Mouse (Mus musculus) liver, embryonic 11.5 days (tissue): ENCODE data around the gene Calhm4. TPM values are rescaled to one million over a fixed set of nuclear protein-coding genes. Genes with fewer than 3 reads are reported as not detected.
"Not testable (repeated sequence)": the region's sequence is repeated elsewhere in the genome, so short reads cannot be mapped to it uniquely, and the experiment has no call there.

Source experiments
- ATAC-seq: fragments of 200-750 bp; cut with Nextera tagmentation; replicated peaks from 2 replicates; pipeline ENCODE4 v1.8.0; 2017; ENCODE audit warnings: moderate number of reproducible peaks, mild to moderate bottlenecking, moderate TSS enrichment, moderate library complexity; ENCODE audit not compliant: low FRiP score
- DNase-seq: peaks from one replicate; pipeline ENCODE4 v3.0.0-alpha.2; 2017; ENCODE audit warnings: low spot score
- H3K27ac ChIP-seq: fragments of 300-500 bp; sonication (generic); 2 replicates; pipeline ENCODE4 v1.5.1; 2014; ENCODE audit warnings: mild to moderate bottlenecking, low read depth, low read length, control low read depth
- H3K27me3 ChIP-seq: fragments of 300-500 bp; sonication (generic); replicated peaks from 2 replicates; pipeline ENCODE4 v1.6.1; 2014; ENCODE audit warnings: low read length, mixed read lengths; ENCODE audit not compliant: control insufficient read depth, insufficient read depth
- H3K36me3 ChIP-seq: fragments of 300-500 bp; sonication (generic); 2 replicates; pipeline ENCODE4 v1.6.1; 2014; ENCODE audit warnings: mild to moderate bottlenecking, low read length, moderate library complexity, mixed read lengths; ENCODE audit not compliant: control insufficient read depth, insufficient read depth
- H3K4me1 ChIP-seq: fragments of 300-500 bp; sonication (generic); replicated peaks from 2 replicates; pipeline ENCODE4 v1.6.1; 2014; ENCODE audit warnings: low read length, mixed read lengths; ENCODE audit not compliant: control insufficient read depth, insufficient read depth
- H3K4me2 ChIP-seq: fragments of 300-500 bp; sonication (generic); 2 replicates; pipeline ENCODE4 v1.6.1; 2014; ENCODE audit warnings: mild to moderate bottlenecking, control low read depth, moderate library complexity
- H3K4me3 ChIP-seq: fragments of 300-500 bp; sonication (generic); 2 replicates; pipeline ENCODE4 v1.5.1; 2014; ENCODE audit warnings: low read depth, low read length, control low read depth
- H3K9ac ChIP-seq: fragments of 300-500 bp; sonication (generic); 2 replicates; pipeline ENCODE4 v1.6.1; 2014; ENCODE audit warnings: low read depth, low read length, control low read depth
- H3K9me3 ChIP-seq: fragments of 300-500 bp; sonication (generic); 2 replicates; pipeline ENCODE4 v1.6.1; 2016; ENCODE audit warnings: low read length, inconsistent platforms, mixed read lengths; ENCODE audit not compliant: control insufficient read depth
- WGBS: fragments of 180-500 bp; shearing (Covaris S2); extraction: QIAGEN DNeasy Blood & Tissue Kit; methylation state at CpG from one replicate; pipeline ENCODE4 v1.1.7; 2014; 5-methylcytosine and 5-hydroxymethylcytosine counted together
- polyA plus RNA-seq: library from polyadenylated mRNA; unstranded; fragments of >200 nt; fragmentation: Nextera tagmentation; extraction: Ambion mirVana; gene quantifications from 2 replicates; pipeline ENCODE4 v1.2.1, GENCODE M21; 2014

Calhm4 gene
- polyA plus RNA-seq, 1 experiment from 2014 or later, result not detected

GRCm38 (mm10) chr10:34018746-34019301, 25.3 kb downstream of the Calhm4 start:
- Histone ChIP-seq H3K9ac (peak overlapping the region; percentile 88), H3K4me3 (peak overlapping the region; percentile 89), H3K4me2 (peak overlapping the region; percentile 70), H3K4me1 (peaks cover 12% of the 10 kb centered on the region), H3K27me3 (no peaks in the 10 kb centered on the region), H3K36me3 (no peaks in the 10 kb centered on the region; the same call in 1 of the 2 replicates), H3K27ac (peak overlapping the region; percentile 94), H3K9me3 (no peaks in the 10 kb centered on the region)
- ATAC-seq (no peak), DNase-seq (no peak)
- under 1% methylated on average over 21 of the region's 21 CpGs for WGBS

- H3K9me3 ChIP-seq, result no peaks in the 10 kb centered on the region
- DNase-seq, result no peak
- WGBS, result 87% methylated on average over 2 of the region's 2 CpGs
- no peak overlapping the region for H3K4me2 ChIP-seq
- no peaks in the 10 kb centered on the region for H3K27me3 ChIP-seq
- no peak overlapping the region for H3K27ac ChIP-seq
- peaks cover 9% of the 10 kb centered on the region for H3K4me1 ChIP-seq
- H3K9ac ChIP-seq, result no peak overlapping the region
- no peak overlapping the region for H3K4me3 ChIP-seq
- H3K36me3 ChIP-seq, result peaks cover 3% of the 10 kb centered on the region; the same call in 1 of the 2 replicates
- no peak for ATAC-seq
These were observed 30.9 kb downstream of the Calhm4 start for GRCm38 (mm10) chr10:34013241-34013640.

- peaks cover 3% of the 10 kb centered on the region for H3K36me3 ChIP-seq
- H3K4me3 ChIP-seq, result no peak overlapping the region
- DNase-seq (no peak), ATAC-seq (no peak)
- no peak overlapping the region for H3K4me2 ChIP-seq
- no peak overlapping the region for H3K27ac ChIP-seq
- H3K4me1 ChIP-seq, result peaks cover 3% of the 10 kb centered on the region; the same call in 1 of the 2 replicates
- H3K27me3 ChIP-seq, result no peaks in the 10 kb centered on the region
- WGBS, result 94% methylated on average over 4 of the region's 4 CpGs
- no peak overlapping the region for H3K9ac ChIP-seq
- no peaks in the 10 kb centered on the region for H3K9me3 ChIP-seq
These were observed 31.5 kb downstream of the Calhm4 start for GRCm38 (mm10) chr10:34012581-34012980.

DNA sequence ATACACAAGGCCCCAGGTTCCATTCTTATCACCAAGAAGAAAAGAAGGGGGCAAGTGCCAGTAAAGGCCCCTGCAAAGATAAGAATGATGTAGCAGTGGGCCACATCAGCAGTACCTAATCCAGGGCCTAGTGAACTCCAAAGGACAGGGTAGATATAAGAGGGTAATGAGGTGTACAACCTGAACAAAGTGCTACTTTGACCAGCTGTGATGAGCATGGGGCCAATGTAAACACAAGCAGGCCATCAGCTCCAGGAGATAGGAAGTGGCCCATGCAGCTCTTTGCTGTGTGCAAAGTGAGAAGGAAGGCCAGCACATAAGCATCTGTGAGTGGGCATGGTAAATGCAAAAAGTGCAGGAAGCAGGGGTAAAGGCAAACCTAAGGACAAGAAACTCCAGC, 45.7 kb downstream of the Calhm4 start:
- Histone ChIP-seq H3K27me3 (no peaks in the 10 kb centered on the region), H3K9ac (no peak overlapping the region), H3K36me3 (peaks cover 12% of the 10 kb centered on the region; the same call in 1 of the 2 replicates), H3K9me3 (no peaks in the 10 kb centered on the region), H3K4me1 (peaks cover 3% of the 10 kb centered on the region; the same call in 1 of the 2 replicates), H3K4me3 (no peak overlapping the region), H3K27ac (no peak overlapping the region), H3K4me2 (no peak overlapping the region)
- no peak for DNase-seq
- peak; percentile 36; the same call in 1 of the 2 replicates for ATAC-seq

- not testable (repeated sequence) for ATAC-seq, H3K9me3 ChIP-seq, H3K4me1 ChIP-seq, DNase-seq, H3K4me3 ChIP-seq, H3K4me2 ChIP-seq, H3K9ac ChIP-seq, H3K27ac ChIP-seq, H3K27me3 ChIP-seq
- WGBS, result 83% methylated on average over 6 of the region's 8 CpGs
- H3K36me3 ChIP-seq, result peaks cover 13% of the 10 kb centered on the region; the same call in 1 of the 2 replicates
These were observed 47.4 kb downstream of the Calhm4 start for GRCm38 (mm10) chr10:33996686-33997085.

Other genes starting within 250 kb of the Calhm4 start
- not detected in 2 replicates for gene Sult3a1, start 186.6 kb downstream of the Calhm4 start, polyA plus RNA-seq
- 0.04 TPM in 1 of 2 replicates, not detected in the other for gene Rsph4a, start 139.2 kb downstream of the Calhm4 start, polyA plus RNA-seq
- 15.0 and 16.6 TPM in 2 replicates for gene Zup1, start 93.0 kb downstream of the Calhm4 start, polyA plus RNA-seq
- 136 and 139 TPM in 2 replicates for gene Rwdd1, start 24.7 kb downstream of the Calhm4 start, polyA plus RNA-seq
- gene Trappc3l, start 6.7 kb downstream of the Calhm4 start, polyA plus RNA-seq, result not detected in 2 replicates
- 0.08 and 0.09 TPM in 2 replicates for gene Calhm5, start 52.2 kb upstream of the Calhm4 start, polyA plus RNA-seq
- 1.4 and 1.5 TPM in 2 replicates for gene Calhm6, start 83.7 kb upstream of the Calhm4 start, polyA plus RNA-seq
- 14.9 and 16.8 TPM in 2 replicates for gene Dse, start 163.4 kb upstream of the Calhm4 start, polyA plus RNA-seq
- gene Tspyl1, start 237.9 kb upstream of the Calhm4 start, polyA plus RNA-seq, result 36.5 and 39.0 TPM in 2 replicates